Mouse (Mus musculus) spleen, adult 2 months (tissue): ENCODE results near the gene Fam228b.

ENCODE experiments used
- CTCF ChIP-seq: fragments of 200-500 bp; IDR thresholded peaks from 2 replicates; pipeline ENCODE4 v1.5.1; 2011; ENCODE audit warnings: mild to moderate bottlenecking, inconsistent platforms; ENCODE audit not compliant: insufficient read depth, insufficient read length, insufficient replicate concordance; ENCODE audit errors: extremely low read depth
- POLR2A ChIP-seq: fragments of 200-500 bp; IDR thresholded peaks from 2 replicates; pipeline ENCODE4 v1.6.1; 2011; ENCODE audit warnings: low read depth, low read length, inconsistent platforms

- TF ChIP-seq POLR2A = no peak
- TF ChIP-seq CTCF = no peak
Observed at GRCm38 (mm10) chr12:4731629-4732028, 37.4 kb downstream of the Fam228b start.
